Mouse (Mus musculus) erythroblast, embryonic 14.5 days (primary cell): ENCODE measurements around the gene Rgs6.

Experiments used
- GATA1 ChIP-seq: IDR thresholded peaks from 2 replicates; pipeline ENCODE4 v1.6.1; 2012; ENCODE audit warnings: low read length, inconsistent platforms, mixed read lengths
- TAL1 ChIP-seq: IDR thresholded peaks from 3 replicates; pipeline ENCODE4 v1.6.1; 2012; ENCODE audit warnings: low read length, inconsistent platforms, mixed read lengths

- no peak for TF ChIP-seq GATA1
- no peak for TF ChIP-seq TAL1
These were observed 14.7 kb downstream of the Rgs6 start for GRCm38 (mm10) chr12:82602823-82603222.
